Mouse (Mus musculus) cerebellum, adult 9-10 months (tissue): Measurements from ENCODE around the gene Snx20.

Experiments
- DNase-seq: peaks from one replicate; pipeline ENCODE4 v3.0.0; 2022

The Snx20 gene

GRCm38 (mm10) chr8:88642734-88643564 lies 7.0 kb upstream of the Snx20 start:
- DNase-seq: no peak

GRCm38 (mm10) chr8:88638908-88639307 lies 3.0 kb upstream of the Snx20 start:
- DNase-seq: no peak

GRCm38 (mm10) chr8:88637092-88638000 lies 1.4 kb upstream of the Snx20 start:
- no peak for DNase-seq

GRCm38 (mm10) chr8:88633343-88633765 lies 2.6 kb downstream of the Snx20 start:
- no peak for DNase-seq

GRCm38 (mm10) chr8:88631081-88631480 lies 4.8 kb downstream of the Snx20 start:
- peak; percentile 54 for DNase-seq

GRCm38 (mm10) chr8:88630225-88630624 lies 5.7 kb downstream of the Snx20 start:
- DNase-seq: no peak

GRCm38 (mm10) chr8:88628001-88628774 lies 7.7 kb downstream of the Snx20 start:
- DNase-seq: peak; percentile 69

- DNase-seq: peak; percentile 76
These were observed 8.5 kb downstream of the Snx20 start for GRCm38 (mm10) chr8:88627265-88627991.

- no peak for DNase-seq
These were observed 9.0 kb downstream of the Snx20 start for GRCm38 (mm10) chr8:88626940-88627264.

GRCm38 (mm10) chr8:88626433-88626832 lies 9.5 kb downstream of the Snx20 start:
- DNase-seq: peak; percentile 45

GRCm38 (mm10) chr8:88624276-88624675 lies 11.7 kb downstream of the Snx20 start:
- DNase-seq: peak; percentile 49

- peak; percentile 91 for DNase-seq
These were observed 12.6 kb downstream of the Snx20 start for GRCm38 (mm10) chr8:88623351-88623750.

GRCm38 (mm10) chr8:88621408-88621807 lies 14.5 kb downstream of the Snx20 start:
- DNase-seq: peak; percentile 90

GRCm38 (mm10) chr8:88620931-88621330 lies 15.0 kb downstream of the Snx20 start:
- no peak for DNase-seq

- no peak for DNase-seq
These were observed 16.4 kb downstream of the Snx20 start for GRCm38 (mm10) chr8:88619513-88619912.

GRCm38 (mm10) chr8:88618612-88619011 lies 17.3 kb downstream of the Snx20 start:
- no peak for DNase-seq

- DNase-seq: no peak
These were observed 20.9 kb downstream of the Snx20 start for GRCm38 (mm10) chr8:88614981-88615380.

- DNase-seq: no peak
These were observed 25.7 kb downstream of the Snx20 start for GRCm38 (mm10) chr8:88610271-88610670.

- no peak for DNase-seq
These were observed 26.9 kb downstream of the Snx20 start for GRCm38 (mm10) chr8:88609036-88609435.

GRCm38 (mm10) chr8:88605361-88606040 lies 30.4 kb downstream of the Snx20 start:
- no peak for DNase-seq
